Mouse (Mus musculus) adrenal gland, adult (tissue): ENCODE measurements around the gene Klc4.

Experiments used
- DNase-seq, 2 experiments: peaks; one replicate each; pipeline ENCODE4 v3.0.0; 2022 to 2023; ENCODE audit warnings: low spot score in 1 of 2; ENCODE audit not compliant: inconsistent age in 2 of 2

Gene Klc4

GRCm38 (mm10) chr17:46593124-46593523, 52.7 kb downstream of the Klc4 start:
- DNase-seq, result no peak

DNA sequence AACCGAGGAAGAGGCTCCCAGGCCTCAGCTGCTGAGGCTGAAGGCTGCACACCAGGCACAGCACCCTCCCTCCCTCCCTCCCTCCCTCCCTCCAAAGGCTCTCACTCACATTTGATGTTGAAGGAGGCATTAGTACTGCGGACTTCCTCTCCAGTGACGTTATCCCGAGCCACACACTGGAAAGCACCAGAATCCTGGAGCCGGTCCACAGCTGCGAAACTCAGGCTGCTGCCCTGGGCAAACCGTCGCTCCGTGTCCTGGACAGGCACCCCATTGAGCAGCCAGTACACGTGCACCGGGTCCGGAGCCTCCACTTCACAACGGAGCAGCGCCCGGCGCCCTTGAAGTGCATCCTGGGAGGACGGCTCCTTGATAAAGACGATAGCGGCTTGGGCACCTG, 54.4 kb downstream of the Klc4 start:
- DNase-seq, result no peak

DNA sequence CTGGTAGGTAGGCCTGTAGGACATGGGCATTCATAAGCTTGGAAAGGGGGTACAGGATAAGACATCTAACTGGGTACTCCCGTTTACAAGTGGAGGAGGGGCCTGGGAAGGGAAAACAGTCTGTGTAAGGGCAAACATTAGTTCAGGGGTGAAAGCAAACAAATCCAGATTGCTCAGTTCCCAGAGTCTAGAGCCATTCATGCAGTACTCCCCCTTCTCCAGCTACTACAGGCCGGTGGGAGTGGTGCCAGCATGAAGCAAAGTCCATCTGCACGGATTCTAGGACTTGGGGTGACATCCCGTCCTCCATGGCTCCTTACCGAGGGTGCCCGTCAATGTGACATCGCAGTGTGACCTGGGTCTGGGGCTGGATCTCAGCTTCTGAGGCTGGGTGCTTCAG, 55.4 kb downstream of the Klc4 start:
- DNase-seq, result no peak

DNA sequence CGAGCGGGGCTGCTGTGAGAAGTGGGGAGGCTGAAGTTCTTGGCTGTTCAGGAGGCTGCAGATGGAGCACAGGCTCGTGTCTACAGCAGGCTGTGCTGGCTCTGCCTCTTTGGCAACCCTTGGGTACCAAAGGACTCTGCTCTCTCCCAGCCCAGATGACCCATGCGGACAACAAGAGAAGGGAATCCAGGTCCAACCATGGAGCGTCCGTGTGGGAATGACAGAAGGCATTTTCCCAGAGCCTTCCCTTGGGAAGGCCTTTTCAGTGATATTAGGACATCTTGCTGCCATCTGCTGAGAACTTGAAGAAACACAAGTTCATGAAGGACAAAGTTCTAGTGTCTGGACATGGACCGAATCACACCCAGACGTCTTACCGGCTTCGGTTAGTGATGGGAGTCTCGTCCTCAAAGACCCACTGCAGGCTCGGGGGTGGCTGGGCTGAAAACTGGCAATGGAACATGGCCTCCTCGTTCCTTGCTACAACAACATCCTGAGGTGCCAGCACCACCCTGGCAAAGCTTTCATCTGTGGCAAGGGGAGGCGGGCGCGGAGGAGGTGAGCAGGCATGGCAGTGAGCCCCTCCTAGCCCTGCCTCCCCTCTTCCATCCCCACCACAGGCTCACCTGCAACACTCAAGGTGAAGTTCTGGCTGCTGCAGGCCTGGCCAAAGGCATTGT, 56.0 kb downstream of the Klc4 start:
- no peak for DNase-seq

DNA sequence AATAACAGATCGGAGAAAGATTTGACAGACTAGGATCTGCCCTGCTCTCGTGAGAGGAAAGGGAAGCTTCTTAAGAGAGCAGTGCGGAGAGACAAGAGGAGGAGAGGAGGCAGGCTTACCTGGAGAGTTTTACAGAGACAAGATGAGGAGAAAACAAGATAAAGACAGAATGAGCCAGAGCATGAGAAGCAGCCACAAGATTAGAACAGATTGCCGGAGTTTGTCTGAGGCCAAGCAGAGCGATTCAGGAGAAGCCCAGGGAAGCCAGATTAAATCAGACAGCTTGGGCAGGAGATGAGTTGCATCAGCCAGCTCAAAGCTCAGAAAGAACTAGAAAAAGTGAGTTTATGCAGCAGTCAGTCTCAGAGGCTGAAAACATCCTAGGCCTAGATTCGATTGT, 56.9 kb downstream of the Klc4 start:
- DNase-seq, result no peak

GRCm38 (mm10) chr17:46588173-46588572, 57.6 kb downstream of the Klc4 start:
- DNase-seq, result no peak

DNA sequence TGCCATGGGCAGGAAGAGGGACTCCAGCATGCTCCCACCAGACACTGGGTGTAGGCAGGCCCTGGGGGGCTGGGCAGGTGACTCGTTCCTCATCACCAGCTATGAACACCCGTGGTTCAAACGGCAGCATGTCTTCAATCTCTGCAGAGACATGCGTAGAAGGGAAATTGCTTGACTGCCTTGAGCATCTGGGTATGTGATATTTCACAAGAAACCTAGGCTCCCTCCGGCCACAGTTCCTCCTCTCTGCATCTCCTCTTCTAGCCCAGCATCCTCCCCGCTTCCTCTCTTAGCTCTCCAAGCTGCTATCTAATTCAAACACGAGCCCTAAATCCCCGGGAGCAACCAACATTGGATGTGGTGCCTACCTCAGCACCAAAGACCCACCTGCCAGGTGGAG, 59.5 kb downstream of the Klc4 start:
- DNase-seq, result no peak
